Mouse (Mus musculus) lung, postnatal 0 days (tissue): ENCODE measurements around the gene Robo1.

Experiments used
- CTCF ChIP-seq: IDR thresholded peaks from 2 replicates; pipeline ENCODE4 v1.5.1; 2016; ENCODE audit warnings: antibody characterized with exemption, mild to moderate bottlenecking
- EP300 ChIP-seq: IDR thresholded peaks from 2 replicates; pipeline ENCODE4 v1.6.1; 2016; ENCODE audit warnings: antibody characterized with exemption, mild to moderate bottlenecking, control low read depth

- TF ChIP-seq CTCF (no peak), EP300 (no peak)
Measured at GRCm38 (mm10) chr16:72969990-72970389, 661.9 kb downstream of the Robo1 start.
